Mouse (Mus musculus): ENCODE measurements around the gene 2210418O10Rik. TPM values are rescaled to one million over a fixed set of nuclear protein-coding genes. Genes with fewer than 3 reads are reported as not detected.
"Not testable (repeated sequence)": the region's sequence is repeated elsewhere in the genome, so short reads cannot be mapped to it uniquely, and the experiment has no call there.

Gene 2210418O10Rik
- 1 to 10 TPM; 3.4 to 5.6 TPM for total RNA-seq (2021)

GRCm38 (mm10) chr2:176226269-176226668, at the start of gene 2210418O10Rik:
Gene 2210418O10Rik (plus strand): TSS chr2:176226569.
- DNase-seq (ENCODE audit: low spot score in 2 of 2); intact Hi-C loops (cut with DNase I): not testable (repeated sequence)

- intact Hi-C loops (cut with DNase I) = not testable (repeated sequence)
Observed at GRCm38 (mm10) chr2:176248519-176248918, 22.1 kb downstream of the 2210418O10Rik start.

More at GRCm38 (mm10) chr2:176248519-176248918, 22.1 kb downstream of the 2210418O10Rik start:
- DNase-seq (ENCODE audit: low spot score in 2 of 2) = not testable (repeated sequence)

Other genes with a start within 250 kb of the 2210418O10Rik start
- 1 to 10 TPM; 5.0 to 5.9 TPM for gene Gm2004, start 76.7 kb upstream of the 2210418O10Rik start, total RNA-seq (2021)
- not detected for gene Gm11009, start 92.9 kb downstream of the 2210418O10Rik start, total RNA-seq (2021)
- 10 to 100 TPM; 16.3 to 19.9 TPM for gene Gm14435, start 197.0 kb downstream of the 2210418O10Rik start, total RNA-seq (2021)